Mouse (Mus musculus) CH12.LX (cell line): Measurements from ENCODE around the gene Ankrd11. TPM values are rescaled to one million over a fixed set of nuclear protein-coding genes. Genes with fewer than 3 reads are reported as not detected.

ENCODE experiments used
- DNase-seq: peaks from one replicate; pipeline ENCODE4 v3.0.0-alpha.2; 2013; ENCODE audit errors: extremely low read depth
- H3K27ac ChIP-seq: 2 replicates; pipeline ENCODE4 v1.5.1; 2012; ENCODE audit warnings: low read depth, mild to moderate bottlenecking, control low read depth, moderate library complexity; ENCODE audit not compliant: insufficient read depth
- H3K27me3 ChIP-seq: replicated peaks from 2 replicates; pipeline ENCODE3; 2012; ENCODE audit warnings: inconsistent platforms
- H3K36me3 ChIP-seq, 2 experiments: replicated peaks in 1 of 2; 2 replicates each; pipeline versions ENCODE3 to v1.6.1; 2012; ENCODE audit warnings: inconsistent platforms in 1 of 2, low read length in 1 of 2, mild to moderate bottlenecking in 1 of 2, mixed read lengths in 1 of 2, moderate library complexity in 1 of 2; ENCODE audit not compliant: control insufficient read depth in 1 of 2, insufficient read depth in 1 of 2
- H3K4me1 ChIP-seq, 2 experiments: 2 replicates each; pipeline ENCODE4 v1.6.1; 2012; ENCODE audit warnings: inconsistent platforms in 1 of 2, moderate library complexity in 1 of 2; ENCODE audit not compliant: insufficient read depth in 2 of 2, control insufficient read depth in 1 of 2
- H3K4me2 ChIP-seq: 2 replicates; pipeline ENCODE4 v1.6.1; 2012; ENCODE audit warnings: low read depth, mild to moderate bottlenecking, control low read depth; ENCODE audit not compliant: poor library complexity, insufficient read depth, severe bottlenecking
- H3K4me3 ChIP-seq, 3 experiments: fragments of 150-350 bp in 1 of 3; sonication (generic) in 1 of 3; replicated peaks in 1 of 3; 2 replicates each; pipeline versions ENCODE3 to v1.5.1; 2011 to 2012; ENCODE audit warnings: low read depth in 2 of 3, low read length in 2 of 3, mild to moderate bottlenecking in 2 of 3, moderate library complexity in 2 of 3, control low read depth in 1 of 3, improper control_type of control experiment in 1 of 3, inconsistent platforms in 1 of 3, mixed read lengths in 1 of 3; ENCODE audit not compliant: poor library complexity in 1 of 3
- H3K79me2 ChIP-seq: replicated peaks from 2 replicates; pipeline ENCODE4 v1.6.1; 2012; ENCODE audit warnings: mild to moderate bottlenecking, moderate library complexity; ENCODE audit not compliant: control insufficient read depth, poor library complexity, insufficient read depth, severe bottlenecking; ENCODE audit errors: extremely low read depth
- H3K9ac ChIP-seq: 2 replicates; pipeline ENCODE4 v1.6.1; 2012; ENCODE audit warnings: low read depth, mild to moderate bottlenecking, control low read depth, moderate library complexity; ENCODE audit not compliant: insufficient read depth
- H3K9me3 ChIP-seq: replicated peaks from 2 replicates; pipeline ENCODE3; 2012; ENCODE audit warnings: low read length, inconsistent platforms, mixed read lengths
- BHLHE40 ChIP-seq: IDR thresholded peaks from 2 replicates; pipeline ENCODE4 v1.6.1; 2011; ENCODE audit warnings: mild to moderate bottlenecking, low read depth, low read length, improper control_type of control experiment
- CHD1 ChIP-seq: IDR thresholded peaks from 2 replicates; pipeline ENCODE4 v1.6.1; 2012; ENCODE audit warnings: low read depth, low read length, improper control_type of control experiment, inconsistent platforms
- CTCF ChIP-seq, 2 experiments: IDR thresholded peaks in 1 of 2; conservative IDR thresholded peaks in 1 of 2; 2 replicates each; pipeline ENCODE4 v1.5.1; 2011 to 2012; ENCODE audit warnings: low read depth in 2 of 2, low read length in 2 of 2, improper control_type of control experiment in 1 of 2, inconsistent platforms in 1 of 2, mild to moderate bottlenecking in 1 of 2, moderate library complexity in 1 of 2
- EP300 ChIP-seq: IDR thresholded peaks from 2 replicates; pipeline ENCODE4 v1.6.1; 2011; ENCODE audit warnings: low read length, improper control_type of control experiment
- ETS1 ChIP-seq: conservative IDR thresholded peaks from 2 replicates; pipeline ENCODE4 v1.6.1; 2012; ENCODE audit warnings: low read depth, mild to moderate bottlenecking, inconsistent platforms, low read length, improper control_type of control experiment, moderate library complexity
- GABPA ChIP-seq: IDR thresholded peaks from 2 replicates; pipeline ENCODE4 v1.6.1; 2012; ENCODE audit warnings: low read depth, low read length, improper control_type of control experiment, inconsistent platforms; ENCODE audit not compliant: insufficient replicate concordance
- HCFC1 ChIP-seq: IDR thresholded peaks from 2 replicates; pipeline ENCODE4 v1.6.1; 2012; ENCODE audit warnings: low read depth, mild to moderate bottlenecking, inconsistent platforms, low read length, improper control_type of control experiment
- IRF4 ChIP-seq: IDR thresholded peaks from 2 replicates; pipeline ENCODE4 v1.6.1; 2014; ENCODE audit warnings: low read depth, mild to moderate bottlenecking, inconsistent platforms, low read length, improper control_type of control experiment
- KAT2A ChIP-seq: IDR thresholded peaks from 2 replicates; pipeline ENCODE4 v1.6.1; 2012; ENCODE audit warnings: low read length, improper control_type of control experiment, inconsistent platforms; ENCODE audit not compliant: insufficient replicate concordance
- PAX5 ChIP-seq: IDR thresholded peaks from 2 replicates; pipeline ENCODE4 v1.6.1; 2012; ENCODE audit warnings: low read length, inconsistent platforms, mixed read lengths
- TBP ChIP-seq: conservative IDR thresholded peaks from 2 replicates; pipeline ENCODE4 v1.6.1; 2011; ENCODE audit warnings: low read depth, low read length, improper control_type of control experiment
- TCF12 ChIP-seq: IDR thresholded peaks from 2 replicates; pipeline ENCODE4 v1.6.1; 2014; ENCODE audit warnings: low read depth, mild to moderate bottlenecking, inconsistent platforms, low read length, improper control_type of control experiment
- UBTF ChIP-seq: IDR thresholded peaks from 2 replicates; pipeline ENCODE4 v1.6.1; 2012; ENCODE audit warnings: low read depth, mild to moderate bottlenecking, inconsistent platforms, low read length, improper control_type of control experiment, moderate library complexity
- USF1 ChIP-seq: IDR thresholded peaks from 2 replicates; pipeline ENCODE4 v1.6.1; 2014; ENCODE audit warnings: low read depth, mild to moderate bottlenecking, inconsistent platforms, low read length, improper control_type of control experiment
- USF2 ChIP-seq: conservative IDR thresholded peaks from 2 replicates; pipeline ENCODE4 v1.6.1; 2011; ENCODE audit warnings: low read depth, low read length, improper control_type of control experiment
- ZNF384 ChIP-seq: IDR thresholded peaks from 2 replicates; pipeline ENCODE4 v1.6.1; 2012; ENCODE audit warnings: low read depth, low read length, improper control_type of control experiment, inconsistent platforms
- dilution Hi-C: fragments of 300-500 bp; cut with MboI; formaldehyde crosslinking; loops from 2 replicates; pipeline ENCODE4 v1.14.3; 2020; ENCODE audit warnings: low sequenced_read_pairs; ENCODE audit not compliant: extremely low pct_unique_long_range_greater_than_20kb, extremely low pct_ligation_motif_present
- in situ Hi-C: fragments of 300-500 bp; cut with MboI; formaldehyde crosslinking; loops from 3 replicates; pipeline ENCODE4 v1.14.3; 2019; ENCODE audit warnings: low sequenced_read_pairs, low pct_ligation_motif_present, low pct_unique_long_range_greater_than_20kb, mixed read lengths
- polyA plus RNA-seq: library from polyadenylated mRNA; unstranded; fragments of >175 nt; gene quantifications from 2 replicates; pipeline ENCODE4 v1.2.1, GENCODE M21; 2012; ENCODE audit warnings: low read depth; ENCODE audit not compliant: insufficient read length
- total RNA-seq, 2 experiments: library from RNA; depleted of rRNA; stranded (reverse); fragments of 300-350 nt in 1 of 2; fragments of >200 nt in 1 of 2; gene quantifications; 2 replicates each; pipeline ENCODE4 v1.2.3; 2012 to 2014

The Ankrd11 gene
- total and polyA plus RNA-seq, 3 experiments, result 37.4 to 74.9 (median 60.7) TPM

- no peak overlapping the region for H3K9ac ChIP-seq
- peaks cover 32 to 52% of the 10 kb centered on the region in 2 experiments for H3K36me3 ChIP-seq
- dilution Hi-C loops, result no loop called here
- TF ChIP-seq GABPA (no peak), KAT2A (no peak), USF2 (no peak), PAX5 (no peak), HCFC1 (no peak), CTCF (conservative IDR thresholded peaks at IDR 0.05 in 1 of 2, IDR thresholded peaks at IDR 0.05 in 1 of 2; ENCODE audit: low read depth in 2 of 2, low read length in 2 of 2) (no peak), ZNF384 (no peak)
- DNase-seq, result no peak
- H3K79me2 ChIP-seq, result no peaks in the 10 kb centered on the region
- no peak overlapping the region for H3K4me3 ChIP-seq
- no peak overlapping the region for H3K4me2 ChIP-seq
- H3K27me3 ChIP-seq, result no peaks in the 10 kb centered on the region
- in situ Hi-C loops, result no loop called here
- no peaks in the 10 kb centered on the region for H3K4me1 ChIP-seq
- H3K9me3 ChIP-seq, result no peaks in the 10 kb centered on the region
- H3K27ac ChIP-seq, result no peak overlapping the region
Measured at GRCm38 (mm10) chr8:122880302-122880701, 161.8 kb downstream of the Ankrd11 start.

DNA sequence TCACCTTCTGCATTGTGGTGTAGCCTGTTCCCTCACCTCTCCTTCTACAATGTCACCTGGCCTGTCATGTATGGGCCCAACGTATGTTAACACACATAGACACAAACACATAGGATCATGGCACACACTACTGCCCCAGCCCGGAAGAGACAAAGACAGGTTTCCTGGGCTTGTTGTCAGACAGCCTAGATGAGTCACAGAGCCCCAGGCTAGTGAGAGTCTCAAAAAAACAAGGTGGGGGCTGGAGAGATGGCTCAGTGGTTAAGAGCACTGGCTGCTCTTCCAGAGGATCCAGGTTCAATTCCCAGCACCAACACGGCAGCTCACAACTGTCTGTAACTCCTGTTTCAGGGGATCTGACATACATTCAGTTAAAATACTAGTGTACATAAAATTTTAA is 163.8 kb downstream of the Ankrd11 start:
- no peak for DNase-seq
- Histone ChIP-seq H3K27me3 (no peaks in the 10 kb centered on the region), H3K9ac (no peak overlapping the region), H3K36me3 (peaks cover 13 to 33% of the 10 kb centered on the region in 2 experiments), H3K27ac (no peak overlapping the region), H3K4me1 (no peaks in the 10 kb centered on the region), H3K9me3 (no peaks in the 10 kb centered on the region), H3K79me2 (no peaks in the 10 kb centered on the region), H3K4me2 (no peak overlapping the region), H3K4me3 (no peak overlapping the region)
- in situ Hi-C loops, result no loop called here
- dilution Hi-C loops, result no loop called here
- TF ChIP-seq UBTF (no peak), CTCF (conservative IDR thresholded peaks at IDR 0.05 in 1 of 2, IDR thresholded peaks at IDR 0.05 in 1 of 2; ENCODE audit: low read depth in 2 of 2, low read length in 2 of 2) (no peak), TCF12 (no peak), TBP (no peak), ETS1 (no peak), USF1 (no peak), IRF4 (no peak), CHD1 (no peak), BHLHE40 (no peak), EP300 (no peak)
